Comparison of ENCODE assay signal across 21 mouse cellular contexts in genomic region chr10:92146263-92146662, GRCm38 (mm10).
DNase-seq lines count a peak whose midpoint lies in the region; ATAC-seq lines count a peak whose summit lies in the region.
"Had no signal": no experiment of that assay in that cellular context is flagged by ENCODE, and none has a peak within 500 bp of the region (broad histone marks: within the 10 kb centered on the region; RNA-seq: fewer than 3 reads in every experiment).

No protein-coding gene starts in this region.

- peak; percentile 47; the same call in 1 of the 2 replicates for ATAC-seq in liver, embryonic 13.5 days (ENCODE audit: low read depth)
- ATAC-seq in liver, embryonic 11.5 days (replicated peaks; ENCODE audit: low FRiP score), result no peak
- peak; percentile 72 for ATAC-seq in liver, embryonic 16.5 days (ENCODE audit: low read depth)
- ATAC-seq: CD4-positive, CD25-positive, alpha-beta regulatory T cell, adult 4 months; forebrain, embryonic 13.5 days; forebrain, postnatal 0 days had no signal

- H3K27ac ChIP-seq in liver, embryonic 13.5 days, result no peak overlapping the region
- H3K27ac ChIP-seq in liver, embryonic 11.5 days (ENCODE audit: low read depth, low read length), result no peak overlapping the region
- no peak overlapping the region for H3K27ac ChIP-seq in liver, embryonic 16.5 days (ENCODE audit: low read length)
- H3K27ac ChIP-seq: embryonic facial prominence, embryonic 10.5 days; forebrain, embryonic 13.5 days; heart, adult 2 months; hindbrain, embryonic 10.5 days had no signal

- H3K4me3 ChIP-seq in liver, embryonic 13.5 days (replicated peaks), result no peak overlapping the region
- H3K4me3 ChIP-seq in liver, embryonic 11.5 days (ENCODE audit: low read depth, low read length), result no peak overlapping the region
- H3K4me3 ChIP-seq in liver, embryonic 16.5 days (ENCODE audit: low read depth, low read length), result no peak overlapping the region
- H3K4me3 ChIP-seq: embryonic facial prominence, embryonic 10.5 days; forebrain, embryonic 13.5 days; heart, adult 2 months; heart, embryonic 12.5 days; hindbrain, embryonic 10.5 days had no signal

- no peaks in the 10 kb centered on the region for H3K36me3 ChIP-seq in liver, embryonic 13.5 days
- no peaks in the 10 kb centered on the region for H3K36me3 ChIP-seq in liver, embryonic 11.5 days (ENCODE audit: control insufficient read depth, insufficient read depth, low read length)
- no peaks in the 10 kb centered on the region for H3K36me3 ChIP-seq in liver, embryonic 16.5 days (ENCODE audit: control insufficient read depth, insufficient read depth)
- H3K36me3 ChIP-seq: embryonic facial prominence, embryonic 10.5 days; G1E; heart, embryonic 12.5 days had no signal

- WGBS in liver, embryonic 13.5 days (ENCODE audit: insufficient replicate concordance), result 34% methylated on average over 3 of the region's 3 CpGs
- WGBS in liver, embryonic 11.5 days, result 68% methylated on average over 3 of the region's 3 CpGs
- 43% methylated on average over 3 of the region's 3 CpGs for WGBS in liver, embryonic 16.5 days (ENCODE audit: insufficient replicate concordance)

- no peaks in the 10 kb centered on the region for H3K4me1 ChIP-seq in liver, embryonic 13.5 days (replicated peaks)
- H3K4me1 ChIP-seq in liver, embryonic 11.5 days (replicated peaks; ENCODE audit: control insufficient read depth, insufficient read depth, low read length), result no peaks in the 10 kb centered on the region
- no peaks in the 10 kb centered on the region for H3K4me1 ChIP-seq in liver, embryonic 16.5 days (ENCODE audit: control insufficient read depth, low read depth, low read length)
- H3K4me1 ChIP-seq: embryonic facial prominence, embryonic 10.5 days; heart, embryonic 12.5 days; hindbrain, embryonic 10.5 days had no signal

- H3K9me3 ChIP-seq in liver, embryonic 13.5 days (replicated peaks), result no peaks in the 10 kb centered on the region
- no peaks in the 10 kb centered on the region for H3K9me3 ChIP-seq in liver, embryonic 11.5 days (ENCODE audit: control insufficient read depth, low read length)
- no peaks in the 10 kb centered on the region; the same call in 1 of the 2 replicates for H3K9me3 ChIP-seq in liver, embryonic 16.5 days (replicated peaks; ENCODE audit: control insufficient read depth, low read length)
- H3K9me3 ChIP-seq: embryonic facial prominence, embryonic 10.5 days; forebrain, embryonic 13.5 days; heart, embryonic 12.5 days; hindbrain, embryonic 10.5 days had no signal

- H3K4me2 ChIP-seq in liver, embryonic 13.5 days, result no peak overlapping the region
- no peak overlapping the region for H3K4me2 ChIP-seq in liver, embryonic 11.5 days
- H3K4me2 ChIP-seq in liver, embryonic 16.5 days (ENCODE audit: low read depth, low read length), result no peak overlapping the region
- H3K4me2 ChIP-seq: forebrain, embryonic 13.5 days; heart, embryonic 12.5 days had no signal

- H3K27me3 ChIP-seq in liver, embryonic 13.5 days, result no peaks in the 10 kb centered on the region
- H3K27me3 ChIP-seq in liver, embryonic 11.5 days (replicated peaks; ENCODE audit: control insufficient read depth, insufficient read depth, low read length), result no peaks in the 10 kb centered on the region
- H3K27me3 ChIP-seq in liver, embryonic 16.5 days (ENCODE audit: control insufficient read depth, insufficient read depth, low read depth, low read length), result no peaks in the 10 kb centered on the region
- H3K27me3 ChIP-seq: forebrain, embryonic 13.5 days; heart, embryonic 12.5 days had no signal

- no peak overlapping the region for H3K9ac ChIP-seq in liver, embryonic 13.5 days
- H3K9ac ChIP-seq in liver, embryonic 11.5 days (ENCODE audit: low read depth, low read length), result no peak overlapping the region
- no peak overlapping the region for H3K9ac ChIP-seq in liver, embryonic 16.5 days (ENCODE audit: low read depth, low read length)
- H3K9ac ChIP-seq: forebrain, embryonic 13.5 days; forebrain, postnatal 0 days; heart, embryonic 12.5 days had no signal

- peak; percentile 2 for DNase-seq in adrenal gland, adult 2 months
- DNase-seq in adrenal gland, adult 18-20 months (ENCODE audit: low spot score in 2 of 2), result no peak
- DNase-seq in liver, embryonic 13.5 days, result no peak
- no peak for DNase-seq in liver, embryonic 11.5 days (ENCODE audit: low spot score)
- peak; percentile 2 for DNase-seq in lung, postnatal 10 days
- DNase-seq in left cerebral cortex, adult 11 months (ENCODE audit: low spot score), result no peak
- DNase-seq in neural tube, embryonic 10.5 days (ENCODE audit: extremely low spot score, low spot score), result no peak
- DNase-seq: adrenal gland, postnatal 25 days; B cell, adult 2 months; cerebellum, adult 18-20 months; cerebellum, adult 9-11 months; forebrain, postnatal 0 days; gastrocnemius, postnatal 14 days; heart, adult 2 months had no signal

Comparison
In these comparisons a context has a peak if more than half of its experiments do, and no peak if none do; other contexts are left out.
1. DNase-seq: peak in adrenal gland, adult 2 months (single experiment) and lung, postnatal 10 days (single experiment); none in adrenal gland, adult 18-20 months (0 of 2), liver, embryonic 13.5 days (single experiment), liver, embryonic 11.5 days (single experiment), left cerebral cortex, adult 11 months (single experiment) and neural tube, embryonic 10.5 days (single experiment).